Mouse (Mus musculus): ENCODE measurements at regions not wholly inside any gene's neighbourhood (a gene's known extent, or its start where the extent isn't known, plus 50 kb on each side); places are given as distances from the start of the nearest gene placed in this dataset.

DNA sequence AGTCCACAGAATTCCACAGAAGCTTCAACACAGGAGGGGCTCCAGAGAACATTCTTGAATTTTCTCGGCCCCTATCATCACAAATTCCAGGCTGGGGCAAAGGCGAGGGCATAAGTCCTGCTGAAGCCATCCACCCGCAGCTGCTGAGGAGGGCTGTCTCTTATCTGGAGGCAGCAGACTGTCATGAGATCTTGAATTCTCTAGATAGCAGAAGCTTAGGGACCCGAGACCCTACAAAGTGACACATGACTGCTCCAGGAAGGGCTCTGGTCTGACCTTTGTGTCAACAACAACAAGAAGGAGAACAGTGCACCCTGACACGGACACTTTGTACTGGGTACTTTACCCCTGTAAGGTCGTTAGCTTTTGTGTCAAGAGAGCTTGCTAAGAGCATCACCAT is 57.2 kb downstream of the Lao1 start:
- H3K9ac ChIP-seq (ENCODE audit: low read depth, low read length, severe bottlenecking): no peak overlapping the region
- 53% methylated on average over 6 of the region's 6 CpGs for WGBS
- H3K27me3 ChIP-seq (ENCODE audit: control insufficient read depth, insufficient read depth, low read length): no peaks in the 10 kb centered on the region
- H3K36me3 ChIP-seq (ENCODE audit: control insufficient read depth, insufficient read depth, low read length): no peaks in the 10 kb centered on the region
- H3K27ac ChIP-seq (replicated peaks; ENCODE audit: low read depth, low read length): peak overlapping the region; percentile 38; the same call in 1 of the 2 replicates
- no peak overlapping the region for H3K4me3 ChIP-seq (replicated peaks; ENCODE audit: low read length)
- H3K9me3 ChIP-seq (ENCODE audit: control insufficient read depth, low read length): no peaks in the 10 kb centered on the region
- TF ChIP-seq POLR2A (IDR thresholded peaks at IDR 0.05; ENCODE audit: borderline replicate concordance, extremely low read depth, insufficient read depth, insufficient read length): no peak
- H3K4me1 ChIP-seq (ENCODE audit: control insufficient read depth, insufficient read depth, low read length): peaks cover 19% of the 10 kb centered on the region
- ATAC-seq (ENCODE audit: low FRiP score, low read depth) (no peak), DNase-seq (ENCODE audit: low spot score) (no peak)
- no peak overlapping the region for H3K4me2 ChIP-seq (replicated peaks; ENCODE audit: low read depth, low read length, severe bottlenecking)

- Histone ChIP-seq H3K9me3 (ENCODE audit: control insufficient read depth, low read length) (no peaks in the 10 kb centered on the region), H3K4me3 (replicated peaks; ENCODE audit: low read length) (no peak overlapping the region), H3K27ac (replicated peaks; ENCODE audit: low read depth, low read length) (peak overlapping the region; percentile 63), H3K27me3 (ENCODE audit: control insufficient read depth, insufficient read depth, low read length) (no peaks in the 10 kb centered on the region), H3K9ac (ENCODE audit: low read depth, low read length, severe bottlenecking) (peak overlapping the region; percentile 34; the same call in 1 of the 2 replicates), H3K4me2 (replicated peaks; ENCODE audit: low read depth, low read length, severe bottlenecking) (0 out of 2 replicates have a peak overlapping the region, but pooled peaks have one; percentile 8), H3K4me1 (ENCODE audit: control insufficient read depth, insufficient read depth, low read length) (peaks cover 19% of the 10 kb centered on the region), H3K36me3 (ENCODE audit: control insufficient read depth, insufficient read depth, low read length) (no peaks in the 10 kb centered on the region)
- 34% methylated on average over 10 of the region's 12 CpGs for WGBS
- TF ChIP-seq POLR2A (IDR thresholded peaks at IDR 0.05; ENCODE audit: borderline replicate concordance, extremely low read depth, insufficient read depth, insufficient read length): no peak
- peak; percentile 77 for DNase-seq (ENCODE audit: low spot score)
- peak; percentile 87 for ATAC-seq (ENCODE audit: low FRiP score, low read depth)
These were observed 57.8 kb downstream of the Lao1 start for GRCm38 (mm10) chr4:119019013-119019781.

DNA sequence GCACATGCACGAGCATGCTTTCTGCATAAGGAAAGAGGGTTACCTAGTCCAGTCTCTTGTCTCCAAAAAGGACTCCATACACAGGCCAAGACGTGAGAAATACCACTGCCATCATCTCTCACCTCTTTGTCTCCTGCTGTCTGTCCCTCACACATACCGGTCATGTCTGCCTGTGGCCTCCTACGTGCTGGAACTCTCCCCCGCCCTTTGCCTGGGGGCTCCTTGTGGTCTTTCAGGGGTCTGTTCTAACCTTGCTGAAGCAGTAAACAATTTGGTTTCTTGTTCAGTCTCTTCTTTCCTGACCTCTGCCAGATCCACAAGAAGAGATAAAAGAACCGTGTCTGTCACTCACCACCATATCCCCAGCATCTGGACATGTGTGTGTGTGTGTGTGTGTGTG is 61.0 kb downstream of the Lao1 start:
- 42% methylated on average over 6 of the region's 6 CpGs for WGBS
- no peak overlapping the region for H3K4me2 ChIP-seq (replicated peaks; ENCODE audit: low read depth, low read length, severe bottlenecking)
- no peak for TF ChIP-seq POLR2A (IDR thresholded peaks at IDR 0.05; ENCODE audit: borderline replicate concordance, extremely low read depth, insufficient read depth, insufficient read length)
- H3K9ac ChIP-seq (ENCODE audit: low read depth, low read length, severe bottlenecking): no peak overlapping the region
- H3K4me1 ChIP-seq (ENCODE audit: control insufficient read depth, insufficient read depth, low read length): peaks cover 22% of the 10 kb centered on the region
- no peak overlapping the region for H3K27ac ChIP-seq (replicated peaks; ENCODE audit: low read depth, low read length)
- H3K9me3 ChIP-seq (ENCODE audit: control insufficient read depth, low read length): no peaks in the 10 kb centered on the region
- no peak overlapping the region for H3K4me3 ChIP-seq (replicated peaks; ENCODE audit: low read length)
- H3K36me3 ChIP-seq (ENCODE audit: control insufficient read depth, insufficient read depth, low read length): no peaks in the 10 kb centered on the region
- H3K27me3 ChIP-seq (ENCODE audit: control insufficient read depth, insufficient read depth, low read length): no peaks in the 10 kb centered on the region
- DNase-seq (ENCODE audit: low spot score): no peak
- no peak for ATAC-seq (ENCODE audit: low FRiP score, low read depth)

- no peak for ATAC-seq (ENCODE audit: low FRiP score, low read depth)
- no peaks in the 10 kb centered on the region for H3K9me3 ChIP-seq (ENCODE audit: control insufficient read depth, low read length)
- H3K9ac ChIP-seq (ENCODE audit: low read depth, low read length, severe bottlenecking): no peak overlapping the region
- H3K4me1 ChIP-seq (ENCODE audit: control insufficient read depth, insufficient read depth, low read length): peaks cover 26% of the 10 kb centered on the region
- DNase-seq (ENCODE audit: low spot score): no peak
- no peak for TF ChIP-seq POLR2A (IDR thresholded peaks at IDR 0.05; ENCODE audit: borderline replicate concordance, extremely low read depth, insufficient read depth, insufficient read length)
- no peak overlapping the region for H3K4me2 ChIP-seq (replicated peaks; ENCODE audit: low read depth, low read length, severe bottlenecking)
- no peaks in the 10 kb centered on the region for H3K36me3 ChIP-seq (ENCODE audit: control insufficient read depth, insufficient read depth, low read length)
- no peaks in the 10 kb centered on the region for H3K27me3 ChIP-seq (ENCODE audit: control insufficient read depth, insufficient read depth, low read length)
- 25% methylated on average over 5 of the region's 5 CpGs for WGBS
- H3K4me3 ChIP-seq (replicated peaks; ENCODE audit: low read length): no peak overlapping the region
- H3K27ac ChIP-seq (replicated peaks; ENCODE audit: low read depth, low read length): no peak overlapping the region
These were observed 65.0 kb downstream of the Lao1 start for GRCm38 (mm10) chr4:119026237-119026861.

DNA sequence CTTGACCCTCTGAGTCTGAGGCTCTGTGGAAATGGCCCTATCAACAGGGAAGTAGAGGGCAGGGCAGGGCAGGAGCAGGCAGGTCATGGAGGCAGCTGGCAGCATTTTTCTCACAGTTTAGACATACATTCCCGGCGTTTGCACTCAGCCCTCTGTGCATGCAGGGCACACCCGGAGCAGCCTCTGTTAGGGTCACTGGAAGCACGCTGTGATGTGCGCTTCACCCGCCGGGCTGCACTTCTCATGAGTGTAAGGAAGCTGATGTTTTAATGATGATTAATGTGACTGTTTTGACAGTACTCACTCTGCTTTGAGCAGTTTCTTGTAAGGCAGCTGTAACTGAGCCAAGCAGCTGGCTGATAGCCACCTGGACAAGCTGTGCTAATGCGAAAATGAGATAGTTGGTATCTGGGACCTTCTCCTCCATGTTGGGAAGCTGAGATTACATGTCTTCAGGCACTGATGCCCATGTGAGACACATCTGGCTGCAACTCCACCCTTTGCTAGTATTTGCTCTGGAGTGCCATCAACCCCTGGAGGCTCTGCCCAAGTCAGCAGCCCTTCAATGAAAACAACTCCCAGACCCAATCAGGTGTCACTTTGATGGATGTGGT is 66.9 kb downstream of the Lao1 start:
- Histone ChIP-seq H3K9me3 (ENCODE audit: control insufficient read depth, low read length) (no peaks in the 10 kb centered on the region), H3K27me3 (ENCODE audit: control insufficient read depth, insufficient read depth, low read length) (no peaks in the 10 kb centered on the region), H3K27ac (replicated peaks; ENCODE audit: low read depth, low read length) (no peak overlapping the region), H3K4me2 (replicated peaks; ENCODE audit: low read depth, low read length, severe bottlenecking) (no peak overlapping the region), H3K9ac (ENCODE audit: low read depth, low read length, severe bottlenecking) (no peak overlapping the region), H3K4me1 (ENCODE audit: control insufficient read depth, insufficient read depth, low read length) (peaks cover 17% of the 10 kb centered on the region), H3K36me3 (ENCODE audit: control insufficient read depth, insufficient read depth, low read length) (no peaks in the 10 kb centered on the region), H3K4me3 (replicated peaks; ENCODE audit: low read length) (no peak overlapping the region)
- TF ChIP-seq POLR2A (IDR thresholded peaks at IDR 0.05; ENCODE audit: borderline replicate concordance, extremely low read depth, insufficient read depth, insufficient read length): no peak
- DNase-seq (ENCODE audit: low spot score): peak; percentile 23
- WGBS: 19% methylated on average over 8 of the region's 8 CpGs
- ATAC-seq (ENCODE audit: low FRiP score, low read depth): no peak
